Mouse (Mus musculus): ENCODE data around the gene Arhgef2. TPM values are rescaled to one million over a fixed set of nuclear protein-coding genes. Genes with fewer than 3 reads are reported as not detected.

The Arhgef2 gene
- total RNA-seq, 2 experiments from 2014 or later: 15.2 to 18.1 TPM

- ATAC-seq (replicated peaks; ENCODE audit: low FRiP score, poor library complexity, severe bottlenecking): no peak
These were observed 48.0 kb downstream of the Arhgef2 start for GRCm38 (mm10) chr3:88653516-88654370.

DNA sequence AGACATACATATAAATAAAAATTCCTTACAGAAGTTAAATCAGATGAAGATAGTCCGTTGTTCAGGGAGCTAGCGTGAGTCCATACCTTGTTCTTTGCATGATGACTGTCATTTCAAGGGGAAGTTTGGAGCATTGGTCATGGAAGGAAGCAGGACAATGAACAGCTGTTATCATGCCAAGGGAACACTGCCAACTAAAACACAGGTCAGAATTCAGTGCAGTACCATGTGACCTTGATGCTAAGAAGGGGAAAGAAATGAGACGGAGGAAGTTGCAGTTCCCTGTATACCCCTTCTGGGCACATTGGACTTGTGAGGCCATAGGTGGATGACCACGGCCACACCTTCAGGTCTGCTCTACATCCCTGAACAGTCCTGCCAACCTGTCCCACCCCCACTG lies 48.9 kb downstream of the Arhgef2 start:
- ATAC-seq (replicated peaks; ENCODE audit: low FRiP score, poor library complexity, severe bottlenecking): no peak

DNA sequence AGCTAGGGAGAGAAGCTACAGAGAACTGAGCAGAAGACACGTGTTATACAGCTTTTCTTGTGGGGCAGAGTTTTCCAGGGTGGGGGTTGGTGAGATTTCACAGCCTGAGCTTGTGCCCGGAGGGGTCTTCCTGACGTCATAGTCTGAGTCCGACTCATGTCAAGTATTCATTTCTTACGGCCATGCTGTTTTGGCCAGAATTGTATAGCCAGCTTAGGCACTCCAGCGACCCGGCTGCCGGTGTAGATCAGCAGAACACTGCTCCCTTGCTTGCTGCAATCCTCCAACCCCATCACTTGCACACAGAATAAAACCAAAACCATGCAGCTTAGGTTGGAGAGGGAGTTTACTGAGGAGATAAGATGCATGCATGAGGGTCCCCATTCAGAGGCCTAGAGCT lies 49.9 kb downstream of the Arhgef2 start:
- no peak for ATAC-seq (replicated peaks; ENCODE audit: low FRiP score, poor library complexity, severe bottlenecking)

DNA sequence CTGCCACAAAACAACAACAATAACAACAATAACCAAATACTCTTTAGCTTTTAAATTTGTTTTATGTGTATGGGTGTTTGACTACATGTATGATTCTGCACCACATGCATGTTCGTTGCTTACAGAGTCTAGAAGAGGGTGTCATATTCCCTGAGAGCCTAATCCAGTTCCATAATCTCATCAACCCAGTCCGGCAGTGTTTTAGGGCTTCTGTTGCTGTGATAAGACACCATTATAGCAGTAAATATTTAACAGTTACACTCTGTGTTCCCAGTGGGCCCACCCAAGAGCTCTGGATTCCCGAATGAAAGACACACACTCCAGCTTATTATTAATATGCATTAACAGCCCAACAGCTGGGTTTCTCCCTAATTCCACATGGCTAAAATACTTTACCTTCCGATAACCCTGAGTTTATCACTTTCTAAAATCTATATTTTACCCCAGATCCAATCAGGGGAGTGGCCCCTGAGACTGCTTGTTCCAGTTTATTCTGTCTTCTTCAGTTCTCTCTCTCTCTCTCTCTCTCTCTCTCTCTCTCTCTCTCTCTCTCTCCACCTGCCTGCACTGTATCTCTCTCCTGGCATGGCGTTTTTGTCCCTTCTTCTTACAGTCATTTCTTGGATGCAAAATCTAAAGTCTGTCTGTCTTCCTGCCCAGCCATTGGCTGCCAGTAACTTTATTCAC lies 52.8 kb downstream of the Arhgef2 start:
- no peak; the same call in 1 of the 2 replicates for ATAC-seq (replicated peaks; ENCODE audit: low FRiP score, poor library complexity, severe bottlenecking)

DNA sequence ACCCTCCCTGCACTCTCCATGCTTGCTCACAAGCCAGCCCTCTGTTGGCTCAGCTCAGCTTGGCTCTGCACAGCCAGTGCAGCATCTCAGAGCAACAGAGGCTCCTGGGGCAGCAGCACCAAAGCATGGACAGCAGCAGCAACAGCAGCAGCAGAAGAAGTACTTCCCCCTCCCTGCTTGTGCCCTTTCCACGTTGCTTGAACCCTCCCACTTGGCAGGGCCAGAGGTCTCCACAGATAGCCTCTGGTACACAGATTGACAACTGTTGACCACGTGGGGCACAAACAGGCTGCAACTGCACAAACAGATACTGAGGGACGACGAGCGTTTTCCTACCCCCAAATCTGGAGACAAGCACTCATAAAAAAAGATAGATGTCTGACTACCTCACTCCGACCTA lies 54.0 kb downstream of the Arhgef2 start:
- no peak for ATAC-seq (replicated peaks; ENCODE audit: low FRiP score, poor library complexity, severe bottlenecking)

DNA sequence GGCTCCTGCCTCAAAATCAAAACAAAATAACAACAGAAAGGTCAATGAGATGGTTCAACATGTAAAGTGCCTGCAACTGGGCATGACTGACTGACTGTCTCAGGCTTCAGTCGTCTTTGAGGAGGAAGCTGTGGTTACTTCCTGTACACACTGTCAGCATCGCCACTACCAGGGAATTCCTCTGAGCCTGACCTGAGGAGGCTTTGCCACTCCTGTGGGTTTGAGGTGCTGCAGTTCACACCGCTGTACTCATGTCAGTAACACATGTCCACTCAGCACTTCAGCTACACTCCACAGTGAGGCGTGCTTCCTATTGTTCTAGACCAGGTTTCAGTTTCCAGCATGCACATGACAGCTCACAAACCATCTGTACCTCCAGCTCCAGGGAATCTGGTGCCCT lies 58.3 kb downstream of the Arhgef2 start:
- ATAC-seq (replicated peaks; ENCODE audit: low FRiP score, poor library complexity, severe bottlenecking): no peak

DNA sequence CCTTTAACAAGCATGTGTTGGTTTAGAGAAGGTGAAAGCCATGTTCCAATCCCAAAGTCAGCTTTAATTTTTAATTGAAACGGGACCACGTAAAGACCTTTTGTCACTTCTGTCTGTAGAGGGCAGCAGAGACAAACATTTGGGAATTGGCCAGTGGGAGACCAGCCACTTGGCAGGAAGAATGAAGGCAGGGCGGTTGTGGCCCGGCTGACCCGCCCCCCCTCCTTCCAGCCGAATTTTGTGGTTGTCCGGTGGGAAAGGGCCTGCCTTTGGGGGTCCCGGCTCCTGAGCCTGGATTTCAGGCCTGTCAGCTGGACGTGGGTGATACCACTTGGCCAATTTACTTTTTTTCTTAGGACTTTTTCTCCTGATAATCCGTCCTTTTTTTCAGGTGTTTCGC lies 71.6 kb downstream of the Arhgef2 start:
- ATAC-seq (replicated peaks; ENCODE audit: low FRiP score, poor library complexity, severe bottlenecking): peak; percentile 94

DNA sequence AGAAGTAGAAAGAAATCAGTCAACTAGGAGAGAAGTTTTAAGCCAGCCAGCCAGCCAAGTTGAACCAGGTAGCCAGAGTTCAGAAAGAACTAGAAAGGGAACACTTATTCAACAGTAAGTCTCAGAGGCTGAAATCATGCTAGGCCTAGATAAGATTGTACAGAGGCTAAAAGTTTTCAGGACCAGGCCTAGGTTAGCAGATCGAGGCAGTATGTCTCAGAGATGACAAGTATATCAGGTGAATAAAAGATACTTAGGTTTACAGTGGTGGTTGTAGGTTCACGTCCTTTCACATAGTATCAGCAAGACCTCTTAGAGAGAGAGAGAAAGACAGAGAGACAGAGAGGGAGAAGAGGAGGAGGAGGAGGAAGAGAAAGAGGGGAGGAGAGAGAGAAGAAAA lies 78.0 kb downstream of the Arhgef2 start:
- no peak for ATAC-seq (replicated peaks; ENCODE audit: low FRiP score, poor library complexity, severe bottlenecking)

- ATAC-seq (replicated peaks; ENCODE audit: low FRiP score, poor library complexity, severe bottlenecking): no peak
These were observed 78.6 kb downstream of the Arhgef2 start for GRCm38 (mm10) chr3:88684236-88684979.

- ATAC-seq (replicated peaks; ENCODE audit: low FRiP score, poor library complexity, severe bottlenecking): peak; percentile 100
These were observed 79.5 kb downstream of the Arhgef2 start, which contains the start of gene Khdc4 for GRCm38 (mm10) chr3:88684980-88685941. Khdc4 (plus strand) TSS chr3:88685803.

- peak; percentile 26 for ATAC-seq (replicated peaks; ENCODE audit: low FRiP score, poor library complexity, severe bottlenecking)
These were observed 80.2 kb downstream of the Arhgef2 start for GRCm38 (mm10) chr3:88685958-88686451.

DNA sequence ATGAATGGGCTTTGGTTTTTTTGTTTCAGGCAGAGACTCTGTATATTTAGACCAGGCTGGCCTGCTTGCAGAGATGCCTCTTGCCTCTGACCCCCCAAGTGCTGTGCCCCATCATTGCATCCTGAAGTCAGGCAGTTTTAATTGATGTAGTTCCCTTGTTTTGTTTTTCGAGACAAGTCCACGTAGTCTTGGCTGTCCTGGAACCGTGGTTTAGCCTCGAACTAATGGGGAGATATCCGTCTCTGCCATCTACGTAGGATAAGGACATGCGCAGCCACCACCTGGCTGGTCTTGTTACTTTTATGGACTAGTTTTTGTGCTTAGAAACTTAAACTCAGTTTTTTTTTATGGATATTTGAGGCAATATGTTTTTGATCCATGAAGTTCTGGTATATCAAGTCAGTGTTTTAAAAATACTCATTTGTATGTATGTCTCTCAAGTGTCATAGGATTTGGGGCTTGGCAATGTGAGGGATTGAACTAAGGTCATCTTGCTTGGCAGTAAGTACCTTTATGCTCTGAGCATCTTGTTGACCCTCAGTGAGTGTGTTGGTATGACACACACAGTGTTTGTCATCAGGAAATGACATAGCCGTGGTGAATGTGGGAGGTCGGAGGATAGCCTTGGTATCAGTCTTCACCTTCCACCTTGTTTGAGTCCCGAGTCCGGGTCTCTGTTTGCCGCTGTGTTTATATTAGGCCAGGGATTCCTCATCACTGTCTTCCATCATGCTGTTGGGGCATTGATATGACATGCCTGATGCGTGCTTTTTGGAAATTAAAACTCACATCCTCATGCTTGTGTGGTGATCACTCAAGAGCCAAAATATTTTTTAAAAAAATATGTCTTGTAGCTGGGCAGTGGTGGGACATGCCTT lies 81.2 kb downstream of the Arhgef2 start:
- ATAC-seq (replicated peaks; ENCODE audit: low FRiP score, poor library complexity, severe bottlenecking): no peak

- no peak for ATAC-seq (replicated peaks; ENCODE audit: low FRiP score, poor library complexity, severe bottlenecking)
These were observed 83.3 kb downstream of the Arhgef2 start for GRCm38 (mm10) chr3:88689079-88689478.

DNA sequence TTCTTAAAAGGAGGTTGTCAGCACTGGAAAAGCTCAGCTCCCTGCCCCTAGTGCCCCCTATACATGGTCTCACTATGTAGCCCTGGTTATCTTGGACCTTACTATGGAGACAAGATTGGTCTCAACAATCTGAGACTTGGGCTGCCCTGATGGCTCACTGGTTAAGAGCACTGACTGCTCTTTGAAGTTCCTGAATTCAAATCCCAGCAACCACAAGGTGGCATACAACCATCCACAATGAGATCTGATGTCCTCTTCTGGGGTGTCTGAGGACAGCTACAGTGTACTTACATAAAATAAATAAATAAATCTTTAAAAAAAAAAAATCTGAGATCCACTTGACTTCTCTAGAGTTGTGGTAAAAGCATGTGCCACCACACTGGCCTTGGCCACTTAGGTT lies 89.8 kb downstream of the Arhgef2 start:
- ATAC-seq (replicated peaks; ENCODE audit: low FRiP score, poor library complexity, severe bottlenecking): no peak

All from erythroblast, adult 5-6 weeks (primary cell).